Mouse (Mus musculus): ENCODE data around the gene Acd.

Gene Acd

GRCm38 (mm10) chr8:105700966-105701824 lies at the start of gene Acd, which contains the start of gene Pard6a:
TSS of gene Acd (minus strand) at chr8:105701102.
TSS of gene Pard6a (plus strand) at chr8:105701148.
- peak; percentile 95 for DNase-seq

DNA sequence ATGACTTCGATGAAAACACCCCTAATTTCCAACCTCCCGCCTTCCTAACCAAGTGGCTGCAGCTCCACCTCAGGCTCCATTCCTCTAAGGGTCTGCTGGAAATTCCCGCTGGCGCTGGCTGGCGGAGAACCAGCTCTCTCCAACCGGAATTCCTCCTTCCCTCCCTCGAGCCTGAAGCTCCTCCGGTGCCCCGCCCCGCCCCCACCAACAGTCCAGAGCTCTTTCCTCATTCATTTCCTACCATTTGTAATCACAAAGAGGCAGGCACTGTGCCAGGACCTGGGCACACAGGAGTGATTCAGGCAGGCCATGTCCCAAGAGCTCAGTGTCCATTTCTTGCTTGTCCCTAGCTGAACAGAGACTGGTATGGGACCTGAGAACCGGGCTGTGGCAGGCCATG lies 49.7 kb upstream of the Acd start:
- DNase-seq = peak; percentile 61

GRCm38 (mm10) chr8:105743301-105743700 lies 42.4 kb upstream of the Acd start:
- DNase-seq = no peak

DNA sequence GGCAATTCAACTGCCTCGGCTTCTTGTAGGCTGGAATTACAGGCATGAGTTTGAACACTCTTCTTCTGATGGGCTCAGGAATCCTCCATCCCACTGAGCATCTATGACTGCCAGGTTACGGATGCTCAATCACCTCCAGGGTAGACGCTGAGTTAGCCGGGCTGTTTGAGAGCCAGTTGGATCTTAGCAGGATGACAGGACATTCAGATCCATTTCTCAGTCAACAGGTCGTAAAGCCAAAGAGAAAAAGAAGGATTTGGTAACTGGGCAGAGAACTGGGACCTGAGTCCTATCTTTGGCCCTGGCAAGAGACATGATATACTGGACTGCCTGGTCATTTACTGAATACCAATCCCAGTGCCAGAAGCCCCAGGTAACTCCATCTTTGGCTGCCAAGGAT lies 38.3 kb upstream of the Acd start:
- no peak for DNase-seq

DNA sequence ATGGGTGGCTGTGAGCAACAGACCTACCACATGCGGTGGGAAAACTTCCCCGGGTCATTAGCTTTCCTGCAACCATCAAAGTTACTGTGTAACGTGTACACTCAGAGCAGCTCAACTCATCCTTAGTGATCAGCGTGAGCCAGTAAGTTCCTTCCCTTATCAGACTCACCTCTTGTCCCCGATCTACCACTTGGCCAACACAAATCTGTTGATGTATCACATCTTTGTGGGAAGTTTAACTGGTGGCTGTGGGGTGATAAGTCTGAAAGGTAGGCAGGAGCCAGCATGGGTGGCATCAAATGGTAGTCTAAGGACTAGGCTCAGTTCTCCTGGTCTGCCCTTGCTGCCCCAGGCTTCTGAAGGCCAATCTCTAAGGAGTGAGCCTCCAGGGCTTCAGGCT lies 31.3 kb upstream of the Acd start:
- DNase-seq = no peak

GRCm38 (mm10) chr8:105727397-105728124 lies 26.7 kb upstream of the Acd start:
- no peak for DNase-seq

GRCm38 (mm10) chr8:105725726-105726125 lies 24.8 kb upstream of the Acd start:
- no peak for DNase-seq

DNA sequence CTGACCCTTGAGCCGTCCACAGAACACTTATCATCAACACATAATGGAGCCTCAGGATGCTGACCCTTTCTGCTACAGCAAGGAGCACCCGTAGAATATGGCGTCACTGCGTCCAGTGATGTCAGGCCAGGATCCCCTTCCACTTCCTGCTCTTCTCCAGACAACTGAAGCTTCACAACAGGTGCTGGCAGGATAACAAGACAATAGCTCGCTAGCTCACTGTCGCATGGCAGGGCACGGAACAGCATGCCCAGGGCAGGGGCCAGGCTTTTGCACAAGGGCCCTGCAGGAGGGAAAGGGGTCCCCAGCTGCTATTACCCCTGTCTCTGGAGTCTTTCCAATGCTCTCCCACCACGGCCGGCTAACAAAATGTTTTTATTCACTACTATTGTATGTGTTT lies 22.0 kb upstream of the Acd start:
- no peak for DNase-seq

GRCm38 (mm10) chr8:105719637-105720036 lies 18.7 kb upstream of the Acd start:
- DNase-seq = no peak

GRCm38 (mm10) chr8:105716302-105716945 lies 15.5 kb upstream of the Acd start:
- no peak for DNase-seq

DNA sequence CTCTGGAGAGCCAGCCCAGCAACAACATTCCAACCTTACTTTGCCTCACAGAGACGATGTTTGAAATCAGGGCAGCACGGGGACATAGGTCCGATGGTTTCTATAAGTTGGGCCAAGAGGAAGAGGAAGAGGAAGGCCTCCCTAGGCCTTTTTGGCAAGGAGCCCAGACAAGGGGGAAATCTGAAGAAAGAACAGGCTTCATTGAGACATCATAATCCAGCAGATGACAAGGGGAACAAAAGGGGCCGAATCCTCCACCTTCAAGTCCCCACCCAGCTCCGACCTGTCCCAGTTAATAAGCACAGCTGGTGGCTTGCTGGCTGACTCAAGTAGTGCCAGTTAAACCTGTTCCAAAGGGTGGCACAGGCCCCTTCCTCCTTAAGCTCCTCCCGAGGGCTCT lies 14.1 kb upstream of the Acd start:
- no peak for DNase-seq

DNA sequence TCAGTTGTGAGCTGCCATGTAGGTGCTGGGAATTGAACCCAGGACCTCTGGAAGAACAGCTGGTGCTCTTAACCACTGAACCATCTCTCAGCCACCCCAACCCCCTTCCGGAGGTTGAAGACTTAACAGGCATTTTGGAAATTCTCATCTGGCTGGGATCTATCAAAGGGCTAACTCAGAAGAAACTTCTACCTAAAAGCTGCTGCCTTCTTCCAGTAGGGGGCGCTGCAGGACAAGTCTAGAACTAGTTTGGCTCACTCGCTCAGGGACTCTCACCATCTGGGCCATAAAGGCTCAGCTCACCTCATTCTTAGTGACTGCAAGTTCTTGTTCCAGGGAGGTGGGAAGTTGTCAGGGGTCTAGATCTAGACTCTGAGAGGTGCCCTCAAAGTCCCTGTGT lies 13.2 kb upstream of the Acd start:
- DNase-seq = peak; percentile 89

- no peak for DNase-seq
These were observed 11.4 kb upstream of the Acd start for GRCm38 (mm10) chr8:105712286-105712685.

GRCm38 (mm10) chr8:105709317-105709716 lies 8.4 kb upstream of the Acd start:
- no peak for DNase-seq

DNA sequence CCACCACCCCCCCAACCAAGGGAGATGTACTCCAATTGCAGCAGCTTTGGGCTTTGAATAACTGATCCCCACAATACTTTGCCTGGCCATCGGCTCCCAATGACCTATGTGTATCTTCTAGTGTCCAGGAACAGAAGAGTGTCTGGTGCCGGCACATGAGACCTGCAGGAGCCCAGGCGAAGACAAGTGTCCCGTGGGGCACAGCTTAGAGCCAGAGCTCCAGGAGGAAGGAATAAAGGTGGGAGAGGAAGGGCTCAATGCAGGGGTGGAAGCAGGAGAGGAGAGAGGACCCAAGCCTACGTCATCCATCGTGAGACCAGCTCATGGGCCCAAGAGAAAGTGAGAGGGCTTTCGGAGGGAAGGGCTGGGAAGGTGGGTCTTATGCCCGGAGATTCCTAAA lies 7.8 kb upstream of the Acd start:
- no peak for DNase-seq

- peak; percentile 81 for DNase-seq
These were observed 6.8 kb upstream of the Acd start, which contains the start of the genes 4933405L10Rik and Enkd1 for GRCm38 (mm10) chr8:105707498-105708403. TSS of gene 4933405L10Rik (plus strand) at chr8:105707655. TSS of gene Enkd1 (minus strand) at chr8:105708210.

DNA sequence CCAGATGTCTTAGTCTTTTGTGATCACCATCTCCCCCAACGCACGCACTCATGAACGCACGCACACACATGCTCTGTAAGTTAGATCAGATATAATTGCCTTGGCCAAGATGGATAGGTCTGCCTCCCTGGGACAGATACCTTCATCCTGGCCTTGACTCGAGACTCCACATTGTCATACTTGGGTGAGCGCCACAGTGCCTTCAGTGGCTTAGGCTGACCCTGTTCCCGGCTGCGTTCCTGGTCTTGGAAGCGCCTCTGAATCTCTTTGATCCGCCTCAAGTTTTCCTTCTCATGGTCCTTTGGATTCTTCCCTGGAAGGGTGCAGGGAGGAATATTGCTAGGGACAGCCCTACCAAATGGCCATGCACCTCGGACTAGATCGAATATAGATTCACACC lies 5.5 kb upstream of the Acd start:
- DNase-seq = no peak

DNA sequence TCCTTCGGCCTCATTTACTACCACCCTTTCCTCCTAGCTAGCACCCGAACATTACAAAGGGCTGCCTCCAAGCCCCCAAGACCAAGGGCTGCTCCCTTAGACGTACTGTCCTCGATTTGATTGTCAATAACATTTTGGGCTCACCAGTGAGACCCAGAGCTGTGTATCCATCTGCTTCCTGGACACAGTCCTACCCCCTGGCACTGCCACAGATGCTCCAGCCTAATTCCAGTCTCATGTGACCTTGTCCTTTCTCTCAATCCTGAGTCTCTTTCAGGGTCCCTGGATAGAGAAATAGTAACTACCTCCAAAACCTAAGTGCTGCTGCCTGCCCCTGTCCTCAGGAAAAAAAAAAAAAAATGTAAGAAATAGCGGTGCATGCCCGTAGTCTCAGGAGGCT lies 4.1 kb upstream of the Acd start:
- DNase-seq = no peak

GRCm38 (mm10) chr8:105704146-105704812 lies 3.4 kb upstream of the Acd start:
- no peak for DNase-seq

GRCm38 (mm10) chr8:105702731-105703415 lies 2.0 kb upstream of the Acd start:
- no peak for DNase-seq

- no peak for DNase-seq
These were observed 1.1 kb upstream of the Acd start for GRCm38 (mm10) chr8:105702001-105702401.
